Mouse (Mus musculus) forebrain, embryonic 16.5 days (tissue): ENCODE measurements around the gene Negr1. TPM values are rescaled to one million over a fixed set of nuclear protein-coding genes. Genes with fewer than 3 reads are reported as not detected.

ENCODE experiments used
- ATAC-seq: fragments of 200-750 bp; cut with Nextera tagmentation; 2 replicates; pipeline ENCODE4 v1.8.0; 2017; ENCODE audit warnings: mild to moderate bottlenecking, moderate library complexity
- H3K27ac ChIP-seq: fragments of 300-500 bp; sonication (generic); 2 replicates; pipeline ENCODE4 v1.5.1; 2014; ENCODE audit warnings: low read length, control low read depth
- H3K27me3 ChIP-seq: fragments of 300-500 bp; sonication (generic); replicated peaks from 2 replicates; pipeline ENCODE4 v1.6.1; 2014; ENCODE audit warnings: low read length; ENCODE audit not compliant: control insufficient read depth, insufficient read depth
- H3K36me3 ChIP-seq: fragments of 300-500 bp; sonication (generic); 2 replicates; pipeline ENCODE4 v1.6.1; 2014; ENCODE audit not compliant: control insufficient read depth, insufficient read depth
- H3K4me1 ChIP-seq: fragments of 300-500 bp; sonication (generic); replicated peaks from 2 replicates; pipeline ENCODE4 v1.6.1; 2014; ENCODE audit warnings: low read length; ENCODE audit not compliant: control insufficient read depth, insufficient read depth
- H3K4me2 ChIP-seq: fragments of 300-500 bp; sonication (generic); 2 replicates; pipeline ENCODE4 v1.6.1; 2014; ENCODE audit warnings: mild to moderate bottlenecking, low read length, control low read depth
- H3K4me3 ChIP-seq: fragments of 300-500 bp; sonication (generic); replicated peaks from 2 replicates; pipeline ENCODE4 v1.5.1; 2014; ENCODE audit warnings: mild to moderate bottlenecking, low read length, control low read depth
- H3K9ac ChIP-seq: fragments of 300-500 bp; sonication (generic); replicated peaks from 2 replicates; pipeline ENCODE4 v1.6.1; 2014; ENCODE audit warnings: low read depth, low read length, control low read depth
- H3K9me3 ChIP-seq: fragments of 300-500 bp; sonication (generic); 2 replicates; pipeline ENCODE4 v1.6.1; 2016; ENCODE audit warnings: low read length; ENCODE audit not compliant: control insufficient read depth
- WGBS: fragments of 180-500 bp; shearing (Covaris S2); extraction: QIAGEN DNeasy Blood & Tissue Kit; methylation state at CpG from one replicate; pipeline ENCODE4 v1.1.7; 2014; 5-methylcytosine and 5-hydroxymethylcytosine counted together
- polyA plus RNA-seq: library from polyadenylated mRNA; unstranded; fragments of >200 nt; fragmentation: Nextera tagmentation; extraction: Ambion mirVana; gene quantifications from 2 replicates; pipeline ENCODE4 v1.2.1, GENCODE M21; 2015

Negr1 gene
- polyA plus RNA-seq, 1 experiment from 2014 or later, result 44.7 TPM

DNA sequence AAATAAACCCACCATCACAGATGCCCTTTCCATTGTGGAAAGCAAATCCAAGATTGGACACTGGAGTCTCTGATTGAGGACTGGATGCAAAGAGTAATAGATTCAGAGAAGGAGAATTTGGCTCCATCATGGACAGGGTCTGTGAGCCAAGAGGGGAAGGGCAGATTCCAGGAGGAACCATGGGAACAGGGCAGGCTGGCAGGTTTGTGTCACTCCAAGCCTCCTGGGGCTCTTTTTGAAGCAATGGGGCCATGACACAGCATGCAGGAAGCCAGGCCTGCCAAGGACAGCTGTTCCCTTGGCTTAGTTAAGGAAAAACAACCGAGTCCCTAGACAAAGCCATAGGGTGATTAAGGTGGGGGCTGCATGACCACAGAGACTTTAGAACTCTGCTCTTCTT, 647.4 kb downstream of the Negr1 start:
- peak; percentile 80 for ATAC-seq

DNA sequence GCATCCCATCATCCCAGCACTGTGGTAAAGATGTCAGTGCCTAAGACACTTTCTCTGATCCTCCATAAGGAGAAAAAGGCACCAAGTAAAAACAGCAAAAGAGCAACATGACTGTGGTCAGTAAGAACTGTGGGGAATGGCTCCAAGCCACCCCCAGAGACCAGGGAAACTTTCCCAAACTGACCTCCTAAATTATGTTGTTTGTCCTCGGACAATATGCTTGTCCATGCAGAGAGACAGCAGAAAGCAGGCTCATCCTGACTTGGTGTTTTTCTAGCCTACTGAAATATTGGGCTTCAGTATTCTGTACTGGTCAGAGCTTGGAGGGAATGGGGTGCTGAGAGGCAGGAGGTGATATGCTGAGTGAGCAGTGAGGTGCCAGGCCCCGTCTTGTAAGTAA, 647.8 kb downstream of the Negr1 start:
- Histone ChIP-seq H3K4me3 (no peak overlapping the region), H3K27ac (no peak overlapping the region), H3K4me2 (no peak overlapping the region), H3K9me3 (no peaks in the 10 kb centered on the region), H3K9ac (no peak overlapping the region), H3K27me3 (no peaks in the 10 kb centered on the region), H3K4me1 (no peaks in the 10 kb centered on the region), H3K36me3 (no peaks in the 10 kb centered on the region)
- no peak for ATAC-seq
- 86% methylated on average over 2 of the region's 2 CpGs for WGBS

More for the DNA sequence above, 647.4 kb downstream of the Negr1 start:
- Histone ChIP-seq H3K9ac (no peak overlapping the region), H3K27ac (no peak overlapping the region), H3K4me1 (no peaks in the 10 kb centered on the region), H3K9me3 (no peaks in the 10 kb centered on the region), H3K4me3 (no peak overlapping the region), H3K27me3 (no peaks in the 10 kb centered on the region), H3K36me3 (no peaks in the 10 kb centered on the region), H3K4me2 (no peak overlapping the region)
- 5% methylated on average over 1 of the region's 1 CpGs for WGBS

GRCm38 (mm10) chr3:157215937-157216719, 654.5 kb downstream of the Negr1 start:
- Histone ChIP-seq H3K4me1 (peaks cover 16% of the 10 kb centered on the region), H3K4me2 (no peak overlapping the region), H3K27ac (peak overlapping the region; percentile 13; the same call in 1 of the 2 replicates), H3K4me3 (no peak overlapping the region), H3K9ac (no peak overlapping the region), H3K9me3 (no peaks in the 10 kb centered on the region), H3K27me3 (no peaks in the 10 kb centered on the region), H3K36me3 (no peaks in the 10 kb centered on the region)
- peak; percentile 59; the same call in 1 of the 2 replicates for ATAC-seq
- WGBS, result 19% methylated on average over 5 of the region's 5 CpGs

GRCm38 (mm10) chr3:157217794-157218193, 656.2 kb downstream of the Negr1 start:
- peak overlapping the region; percentile 24; the same call in 1 of the 2 replicates for H3K27ac ChIP-seq
- no peaks in the 10 kb centered on the region for H3K27me3 ChIP-seq
- 32% methylated on average over 2 of the region's 2 CpGs for WGBS
- no peak overlapping the region for H3K4me3 ChIP-seq
- no peak overlapping the region for H3K4me2 ChIP-seq
- no peaks in the 10 kb centered on the region for H3K9me3 ChIP-seq
- H3K36me3 ChIP-seq, result no peaks in the 10 kb centered on the region
- ATAC-seq, result peak; percentile 67
- H3K9ac ChIP-seq, result no peak overlapping the region
- peaks cover 16% of the 10 kb centered on the region for H3K4me1 ChIP-seq

DNA sequence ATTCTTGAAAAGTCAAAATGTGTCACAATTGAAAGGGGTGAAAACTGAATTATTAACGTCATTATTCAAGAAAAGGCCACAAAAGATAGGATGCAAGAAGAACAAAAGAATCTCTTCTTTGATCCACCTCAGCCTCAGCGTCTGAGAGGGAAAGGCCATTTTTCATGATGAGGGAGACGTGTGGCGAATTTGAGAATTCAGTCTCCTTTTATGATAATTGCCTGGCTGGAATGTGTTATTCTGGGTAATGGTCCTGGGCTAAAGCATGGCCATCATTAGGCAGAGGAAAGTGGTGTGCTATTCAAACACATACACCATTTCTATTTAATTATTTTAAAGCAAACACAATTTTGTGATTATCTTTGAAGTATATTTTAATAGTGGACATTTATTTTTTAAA, 663.3 kb downstream of the Negr1 start:
- Histone ChIP-seq H3K27me3 (no peaks in the 10 kb centered on the region), H3K36me3 (no peaks in the 10 kb centered on the region), H3K4me1 (no peaks in the 10 kb centered on the region), H3K9ac (no peak overlapping the region), H3K4me3 (no peak overlapping the region), H3K9me3 (no peaks in the 10 kb centered on the region), H3K4me2 (no peak overlapping the region), H3K27ac (no peak overlapping the region)
- no peak for ATAC-seq
- 27% methylated on average over 4 of the region's 4 CpGs for WGBS

DNA sequence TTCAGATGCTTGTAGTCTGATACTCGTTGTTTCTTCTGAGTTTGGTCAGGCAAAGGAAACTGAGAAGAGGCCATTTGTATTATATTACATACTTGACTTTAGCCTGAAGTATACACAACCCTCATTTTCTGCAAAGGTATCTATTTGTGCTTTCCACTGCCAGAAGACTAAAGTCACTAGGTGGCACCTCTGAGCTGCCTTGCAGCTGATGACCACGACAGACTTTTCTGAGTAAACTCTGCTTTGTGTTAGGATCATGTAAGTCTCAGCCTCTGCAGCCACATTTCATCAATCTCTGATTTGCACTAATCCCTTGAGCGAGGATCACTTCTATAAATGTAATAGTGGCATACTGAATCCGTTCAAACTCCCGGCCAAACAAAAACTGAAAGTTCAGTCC, 671.1 kb downstream of the Negr1 start:
- no peak overlapping the region for H3K27ac ChIP-seq
- 29% methylated on average over 5 of the region's 5 CpGs for WGBS
- H3K4me2 ChIP-seq, result no peak overlapping the region
- H3K36me3 ChIP-seq, result no peaks in the 10 kb centered on the region
- H3K4me1 ChIP-seq, result no peaks in the 10 kb centered on the region
- no peaks in the 10 kb centered on the region for H3K9me3 ChIP-seq
- H3K9ac ChIP-seq, result no peak overlapping the region
- no peak overlapping the region for H3K4me3 ChIP-seq
- ATAC-seq, result peak; percentile 52; the same call in 1 of the 2 replicates
- H3K27me3 ChIP-seq, result no peaks in the 10 kb centered on the region

DNA sequence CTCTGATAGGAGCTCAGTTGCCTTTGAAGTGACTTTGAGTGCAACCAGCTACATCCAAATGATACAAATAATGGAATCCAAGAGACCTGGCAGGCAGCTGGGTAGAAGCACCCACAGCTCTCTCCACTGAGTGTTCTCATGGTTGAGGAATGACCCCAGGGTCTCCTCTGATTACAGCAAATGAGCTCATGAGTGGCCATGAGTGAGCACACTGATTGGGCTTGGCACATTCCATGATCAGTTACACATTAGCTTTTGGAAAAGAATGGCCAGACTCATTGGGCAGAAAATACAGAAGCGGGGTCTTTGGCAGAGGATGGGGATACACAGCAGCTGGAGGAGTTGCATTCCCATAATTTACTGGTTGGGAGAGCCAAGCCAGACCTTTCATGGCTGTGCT, 678.6 kb downstream of the Negr1 start:
- Histone ChIP-seq H3K27ac (no peak overlapping the region), H3K27me3 (no peaks in the 10 kb centered on the region), H3K9me3 (no peaks in the 10 kb centered on the region), H3K4me1 (no peaks in the 10 kb centered on the region), H3K9ac (no peak overlapping the region), H3K36me3 (no peaks in the 10 kb centered on the region), H3K4me3 (no peak overlapping the region), H3K4me2 (no peak overlapping the region)
- 0 out of 2 replicates have a peak, but pooled peaks have one; percentile 12 for ATAC-seq
- WGBS, result 67% methylated on average over 1 of the region's 1 CpGs

DNA sequence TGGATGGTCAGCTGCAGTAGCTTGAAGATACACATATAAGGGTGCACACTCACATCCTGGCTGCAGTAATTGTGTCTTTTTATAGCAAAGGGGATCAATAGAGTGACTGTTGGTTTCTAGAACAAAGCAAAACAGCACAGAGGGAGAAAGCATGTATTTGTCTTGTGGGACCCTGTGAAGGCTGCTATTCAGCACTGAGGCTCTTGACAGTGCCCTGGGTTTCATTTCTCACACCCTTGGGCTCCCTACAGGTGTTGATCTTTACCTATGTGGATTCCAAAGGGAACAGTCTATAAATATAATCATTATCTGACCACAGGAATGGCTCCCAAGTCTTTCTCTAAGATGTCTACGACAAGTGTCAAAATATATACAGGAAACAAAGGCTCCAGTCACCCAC, 693.9 kb downstream of the Negr1 start:
- H3K9me3 ChIP-seq, result no peaks in the 10 kb centered on the region
- no peak overlapping the region for H3K4me3 ChIP-seq
- no peak overlapping the region for H3K9ac ChIP-seq
- no peaks in the 10 kb centered on the region for H3K27me3 ChIP-seq
- ATAC-seq, result no peak
- no peaks in the 10 kb centered on the region for H3K36me3 ChIP-seq
- no peak overlapping the region for H3K4me2 ChIP-seq
- WGBS, result 25% methylated on average over 1 of the region's 1 CpGs
- H3K27ac ChIP-seq, result no peak overlapping the region
- H3K4me1 ChIP-seq, result peaks cover 4% of the 10 kb centered on the region; the same call in 1 of the 2 replicates

DNA sequence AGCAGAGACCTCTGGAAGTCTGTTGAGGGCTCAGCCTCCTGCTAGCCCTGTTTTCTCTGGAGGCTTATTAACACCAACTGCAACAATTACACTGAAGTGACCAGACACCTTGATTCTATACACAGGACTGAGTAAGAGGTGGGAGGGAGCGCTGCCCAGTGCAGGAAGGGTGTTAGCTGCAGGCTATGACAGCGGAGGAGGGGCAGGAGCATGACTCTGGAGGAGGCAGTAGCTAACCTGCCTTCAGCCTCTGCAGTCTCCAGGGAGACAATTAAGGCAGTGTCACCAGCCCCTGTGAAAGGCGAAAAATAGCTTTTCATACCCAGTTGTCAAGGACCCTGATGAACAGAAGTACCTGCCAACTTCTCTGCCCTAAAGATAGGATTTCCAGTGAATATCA, 694.3 kb downstream of the Negr1 start:
- peaks cover 4% of the 10 kb centered on the region; the same call in 1 of the 2 replicates for H3K4me1 ChIP-seq
- no peak for ATAC-seq
- 34% methylated on average over 3 of the region's 3 CpGs for whole genome bisulfite sequencing
- H3K9me3 ChIP-seq, result no peaks in the 10 kb centered on the region
- no peak overlapping the region for H3K9ac ChIP-seq
- no peak overlapping the region for H3K4me3 ChIP-seq
- no peak overlapping the region for H3K27ac ChIP-seq
- H3K4me2 ChIP-seq, result no peak overlapping the region
- no peaks in the 10 kb centered on the region for H3K27me3 ChIP-seq
- no peaks in the 10 kb centered on the region for H3K36me3 ChIP-seq
